Mouse (Mus musculus): ENCODE data around the gene Fgf18. TPM values are rescaled to one million over a fixed set of nuclear protein-coding genes. Genes with fewer than 3 reads are reported as not detected.

Fgf18 gene
- total and polyA plus RNA-seq, 2 experiments from 2014 or later, result 5.2 to 8.1 TPM

GRCm38 (mm10) chr11:33147572-33148337 is 555 bp upstream of the Fgf18 start:
- no peaks in the 10 kb centered on the region for H3K9me3 ChIP-seq (ENCODE audit: low read length)
- peak overlapping the region; percentile 70 for H3K27ac ChIP-seq (ENCODE audit: low read depth, low read length)
- peaks cover 7% of the 10 kb centered on the region for H3K4me1 ChIP-seq (ENCODE audit: insufficient read depth)
- no peak for TF ChIP-seq CTCF (IDR thresholded peaks at IDR 0.05; ENCODE audit: low read depth)
- peak overlapping the region; percentile 68 for H3K4me3 ChIP-seq (ENCODE audit: low read depth, low read length)
- WGBS, result 1% methylated on average over 78 of the region's 85 CpGs
- no peak for DNase-seq
- H3K36me3 ChIP-seq (ENCODE audit: insufficient read depth), result peaks cover 21% of the 10 kb centered on the region; the same call in 1 of the 2 replicates
- ATAC-seq, result peak; percentile 47
- H3K4me2 ChIP-seq (ENCODE audit: low read depth), result peak overlapping the region; percentile 79
- peak overlapping the region; percentile 67 for H3K9ac ChIP-seq
- no peaks in the 10 kb centered on the region; the same call in 1 of the 2 replicates for H3K27me3 ChIP-seq (ENCODE audit: insufficient read depth, low read length)

DNA sequence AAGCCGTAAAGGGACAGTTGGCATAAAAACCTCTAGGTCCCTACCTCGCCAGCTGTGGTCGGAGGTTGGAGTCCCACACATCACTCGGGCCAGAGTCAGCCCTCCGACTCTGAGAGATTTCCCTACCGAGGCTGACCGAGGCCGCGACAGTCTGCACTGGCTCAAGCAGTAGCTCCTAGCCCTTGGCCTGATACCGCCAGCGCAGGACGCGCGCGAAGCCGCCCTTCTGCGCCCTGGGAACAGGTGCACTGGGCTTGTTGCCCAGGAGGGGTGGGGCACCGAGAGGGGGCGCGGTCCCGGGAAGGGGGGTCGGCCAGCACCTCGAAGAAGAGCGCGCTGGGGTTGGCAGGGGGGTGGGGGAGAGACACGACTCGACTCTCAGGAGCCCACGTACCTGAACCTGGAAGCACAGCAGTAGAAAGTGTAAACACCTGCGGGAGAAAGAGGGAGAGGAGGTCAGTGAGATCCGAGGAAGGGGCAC is 509 bp downstream of the Fgf18 start:
- Histone ChIP-seq H3K27me3 (ENCODE audit: insufficient read depth, low read length) (no peaks in the 10 kb centered on the region; the same call in 1 of the 2 replicates), H3K27ac (ENCODE audit: low read depth, low read length) (no peak overlapping the region)
- no peak for ATAC-seq

GRCm38 (mm10) chr11:33146143-33146497 is 1.1 kb downstream of the Fgf18 start:
- no peak overlapping the region for H3K27ac ChIP-seq (ENCODE audit: low read depth, low read length)
- H3K9ac ChIP-seq, result no peak overlapping the region
- H3K4me2 ChIP-seq (ENCODE audit: low read depth), result peak overlapping the region; percentile 79
- ATAC-seq (peak; percentile 67), DNase-seq (peak; percentile 94)
- TF ChIP-seq CTCF (IDR thresholded peaks at IDR 0.05; ENCODE audit: low read depth), result no peak
- H3K4me3 ChIP-seq (ENCODE audit: low read depth, low read length), result peak overlapping the region; percentile 12; the same call in 1 of the 2 replicates
- no peaks in the 10 kb centered on the region; the same call in 1 of the 2 replicates for H3K27me3 ChIP-seq (ENCODE audit: insufficient read depth, low read length)
- H3K4me1 ChIP-seq (ENCODE audit: insufficient read depth), result peaks cover 7% of the 10 kb centered on the region
- peaks cover 12% of the 10 kb centered on the region; the same call in 1 of the 2 replicates for H3K36me3 ChIP-seq (ENCODE audit: insufficient read depth)
- H3K9me3 ChIP-seq (ENCODE audit: low read length), result no peaks in the 10 kb centered on the region
- under 1% methylated on average over 9 of the region's 9 CpGs for WGBS

More for the DNA sequence above, 509 bp downstream of the Fgf18 start:
- H3K36me3 ChIP-seq (ENCODE audit: insufficient read depth), result peaks cover 16% of the 10 kb centered on the region; the same call in 1 of the 2 replicates
- peak overlapping the region; percentile 79 for H3K4me2 ChIP-seq (ENCODE audit: low read depth)
- peaks cover 7% of the 10 kb centered on the region for H3K4me1 ChIP-seq (ENCODE audit: insufficient read depth)
- no peak for TF ChIP-seq CTCF (IDR thresholded peaks at IDR 0.05; ENCODE audit: low read depth)
- H3K4me3 ChIP-seq (ENCODE audit: low read depth, low read length), result peak overlapping the region; percentile 68
- peak overlapping the region; percentile 67 for H3K9ac ChIP-seq
- WGBS, result 3% methylated on average over 30 of the region's 30 CpGs
- no peaks in the 10 kb centered on the region for H3K9me3 ChIP-seq (ENCODE audit: low read length)
- no peak for DNase-seq

DNA sequence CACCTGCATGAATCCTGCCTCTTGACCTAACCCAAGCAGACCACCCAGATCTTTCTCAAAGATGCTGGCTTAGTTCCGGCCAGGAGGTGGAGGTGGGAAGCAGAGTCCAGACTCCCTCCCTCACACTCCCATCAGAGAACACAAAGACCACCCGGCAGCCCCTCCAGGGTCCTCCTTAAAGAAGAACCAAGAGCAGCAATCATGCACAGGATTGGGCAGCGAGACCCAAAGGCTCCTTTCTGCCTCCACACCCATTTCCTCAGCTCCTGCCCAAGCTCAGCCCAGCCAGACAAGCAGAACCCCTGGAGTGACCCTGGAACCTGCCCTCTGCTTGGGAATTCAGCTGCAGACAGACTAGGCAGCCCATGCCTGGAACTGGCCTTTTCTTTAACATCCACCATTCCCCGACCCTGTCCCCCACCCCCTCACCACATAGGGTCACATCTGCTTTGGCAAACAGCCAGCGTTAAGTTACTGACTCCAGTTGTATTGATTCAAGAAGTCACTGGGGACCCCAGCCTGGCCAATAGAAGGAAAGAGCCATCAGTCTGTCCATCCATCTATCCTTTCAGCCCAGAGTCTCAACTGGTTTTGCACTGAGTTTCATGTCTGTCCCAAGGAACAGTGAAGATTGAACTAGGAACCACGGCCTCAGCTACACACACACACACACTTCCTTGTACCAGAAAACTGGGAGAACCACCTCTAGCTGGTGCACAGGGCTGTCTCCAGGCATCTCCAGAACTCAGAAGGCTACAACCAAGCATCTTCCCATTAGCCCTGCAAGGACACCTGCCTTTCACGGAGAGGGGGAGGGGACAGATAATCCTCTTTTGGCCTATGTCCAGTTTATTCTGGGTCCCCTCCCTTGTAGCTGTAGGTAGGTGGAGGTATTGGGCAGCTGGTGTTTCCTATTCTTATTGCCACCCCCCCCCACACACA is 1.7 kb downstream of the Fgf18 start:
- Histone ChIP-seq H3K9me3 (ENCODE audit: low read length) (no peaks in the 10 kb centered on the region), H3K4me3 (ENCODE audit: low read depth, low read length) (no peak overlapping the region), H3K27me3 (ENCODE audit: insufficient read depth, low read length) (no peaks in the 10 kb centered on the region; the same call in 1 of the 2 replicates), H3K27ac (ENCODE audit: low read depth, low read length) (no peak overlapping the region), H3K9ac (no peak overlapping the region), H3K36me3 (ENCODE audit: insufficient read depth) (0 out of 2 replicates have a peak, but pooled peaks cover 7% of the 10 kb centered on the region), H3K4me2 (ENCODE audit: low read depth) (peak overlapping the region; percentile 79), H3K4me1 (ENCODE audit: insufficient read depth) (peaks cover 7% of the 10 kb centered on the region)
- ATAC-seq (no peak), DNase-seq (peak; percentile 21)
- no peak for TF ChIP-seq CTCF (IDR thresholded peaks at IDR 0.05; ENCODE audit: low read depth)
- 19% methylated on average over 7 of the region's 7 CpGs for whole genome bisulfite sequencing

DNA sequence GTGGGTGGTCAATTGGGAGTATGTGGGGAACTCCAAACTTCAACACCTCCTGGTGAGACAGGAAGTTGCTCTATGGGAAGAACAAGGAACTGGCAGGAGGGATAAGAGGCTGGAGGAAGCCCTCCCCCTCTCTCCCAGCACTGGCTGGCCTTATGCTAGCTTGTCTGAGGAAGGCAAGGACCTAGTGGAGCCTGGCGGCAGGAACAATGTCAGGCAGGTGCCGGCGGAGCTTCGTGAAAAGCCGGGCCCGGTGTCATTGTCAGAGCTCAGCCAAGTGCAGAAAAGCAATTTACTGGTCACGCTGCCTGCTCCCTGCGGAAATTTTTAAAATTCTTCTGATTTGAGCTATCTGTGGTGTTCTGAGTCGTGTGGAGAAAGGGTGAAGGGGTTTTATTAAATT is 3.3 kb downstream of the Fgf18 start:
- no peak for TF ChIP-seq CTCF (IDR thresholded peaks at IDR 0.05; ENCODE audit: low read depth)
- no peak overlapping the region for H3K27ac ChIP-seq (ENCODE audit: low read depth, low read length)
- DNase-seq (no peak), ATAC-seq (no peak)
- H3K9ac ChIP-seq, result no peak overlapping the region
- H3K4me2 ChIP-seq (ENCODE audit: low read depth), result no peak overlapping the region
- 18% methylated on average over 9 of the region's 9 CpGs for WGBS
- H3K9me3 ChIP-seq (ENCODE audit: low read length), result no peaks in the 10 kb centered on the region
- no peak overlapping the region for H3K4me3 ChIP-seq (ENCODE audit: low read depth, low read length)
- H3K27me3 ChIP-seq (ENCODE audit: insufficient read depth, low read length), result no peaks in the 10 kb centered on the region; the same call in 1 of the 2 replicates
- H3K4me1 ChIP-seq (ENCODE audit: insufficient read depth), result peaks cover 7% of the 10 kb centered on the region
- H3K36me3 ChIP-seq (ENCODE audit: insufficient read depth), result no peaks in the 10 kb centered on the region

DNA sequence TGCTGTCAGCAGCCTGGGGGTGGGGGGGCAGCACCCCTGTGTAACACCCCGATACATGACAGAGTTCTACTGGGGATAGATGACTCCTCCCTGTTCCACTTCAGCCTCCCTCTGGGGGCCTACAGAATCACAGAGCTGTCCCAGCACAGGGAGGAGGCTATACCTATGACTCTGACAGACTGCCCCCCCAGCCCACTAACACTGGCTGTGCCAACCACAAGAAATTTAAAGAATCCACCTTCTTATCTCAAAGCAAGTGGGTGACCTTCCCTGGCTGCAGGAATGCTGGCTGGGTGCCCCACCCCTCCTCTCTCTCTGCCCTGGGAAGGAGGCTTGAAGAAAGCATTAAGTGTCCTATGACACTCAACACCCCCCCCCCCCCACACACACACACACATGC is 4.4 kb downstream of the Fgf18 start:
- ATAC-seq (no peak), DNase-seq (no peak)
- no peaks in the 10 kb centered on the region for H3K36me3 ChIP-seq (ENCODE audit: insufficient read depth)
- H3K27ac ChIP-seq (ENCODE audit: low read depth, low read length), result no peak overlapping the region
- H3K4me3 ChIP-seq (ENCODE audit: low read depth, low read length), result no peak overlapping the region
- peaks cover 7% of the 10 kb centered on the region for H3K4me1 ChIP-seq (ENCODE audit: insufficient read depth)
- no peak overlapping the region for H3K4me2 ChIP-seq (ENCODE audit: low read depth)
- H3K9me3 ChIP-seq (ENCODE audit: low read length), result no peaks in the 10 kb centered on the region
- TF ChIP-seq CTCF (IDR thresholded peaks at IDR 0.05; ENCODE audit: low read depth), result no peak
- no peak overlapping the region for H3K9ac ChIP-seq
- WGBS, result 84% methylated on average over 1 of the region's 1 CpGs
- no peaks in the 10 kb centered on the region; the same call in 1 of the 2 replicates for H3K27me3 ChIP-seq (ENCODE audit: insufficient read depth, low read length)
